Mouse (Mus musculus) retina, postnatal 7 days (tissue): ENCODE measurements at regions not wholly inside any gene's neighbourhood (a gene's known extent, or its start where the extent isn't known, plus 50 kb on each side); places are given as distances from the start of the nearest gene placed in this dataset.

Experiments used
- DNase-seq: peaks from one replicate; pipeline ENCODE4 v3.0.0-alpha.2; 2012; ENCODE audit warnings: low read depth, low spot score

DNA sequence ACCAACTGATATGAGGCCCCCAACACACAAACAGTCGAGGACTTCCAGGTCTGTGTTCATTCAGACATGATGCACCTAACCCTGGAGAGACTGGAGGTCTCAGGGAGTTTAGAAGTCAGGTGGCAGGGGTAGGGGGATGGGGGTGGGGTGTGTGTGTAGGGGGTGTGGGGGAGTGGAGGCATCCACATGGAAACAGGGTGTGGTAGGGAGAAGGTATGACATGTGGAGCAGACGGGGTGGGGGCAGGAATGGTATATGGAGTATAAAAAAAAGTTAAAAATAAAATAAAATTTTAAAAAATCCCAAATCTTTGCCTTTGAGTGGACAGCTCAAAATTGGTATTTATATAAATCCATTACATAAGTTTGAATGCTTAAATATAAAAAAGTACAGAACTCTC, 282.3 kb downstream of the Isl1 start:
- no peak for DNase-seq

DNA sequence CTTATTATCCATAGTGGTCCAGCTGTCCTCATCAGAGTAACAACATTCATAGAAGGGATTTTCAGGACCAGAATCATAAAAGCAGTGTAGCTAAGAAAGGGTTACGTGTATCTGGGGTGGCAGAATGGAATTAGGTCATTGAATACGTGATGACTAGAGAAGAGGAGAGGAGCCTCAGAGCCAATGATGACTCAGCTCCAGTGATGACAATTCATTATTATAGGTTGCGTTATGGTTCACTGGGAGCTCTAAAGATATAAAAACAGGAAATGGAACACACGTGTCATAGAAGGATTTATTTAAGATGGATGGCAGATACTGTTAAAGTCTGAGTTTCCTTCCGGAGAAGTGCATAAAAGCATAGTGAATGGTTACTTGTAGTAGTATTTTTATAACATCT, 291.6 kb downstream of the Isl1 start:
- no peak for DNase-seq

DNA sequence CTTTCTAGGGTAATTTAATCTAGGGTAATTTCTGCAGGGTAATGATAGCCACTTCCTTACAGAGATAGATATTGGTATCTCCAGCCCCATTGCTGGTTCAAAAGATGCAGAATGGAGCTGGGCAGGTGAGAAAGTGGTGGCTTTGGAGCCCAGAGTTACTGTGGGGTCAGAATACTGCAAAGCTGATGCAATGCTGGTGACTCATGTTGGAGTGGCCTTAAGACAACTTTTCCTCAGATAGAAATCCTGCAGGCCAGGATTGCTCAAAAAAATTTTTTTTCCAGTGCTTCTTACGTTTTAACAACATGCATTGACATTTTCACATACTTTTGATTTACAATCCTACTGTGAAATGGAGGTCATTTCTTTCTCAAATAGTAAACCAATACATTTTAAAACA, 305.8 kb downstream of the Isl1 start:
- DNase-seq = no peak

DNA sequence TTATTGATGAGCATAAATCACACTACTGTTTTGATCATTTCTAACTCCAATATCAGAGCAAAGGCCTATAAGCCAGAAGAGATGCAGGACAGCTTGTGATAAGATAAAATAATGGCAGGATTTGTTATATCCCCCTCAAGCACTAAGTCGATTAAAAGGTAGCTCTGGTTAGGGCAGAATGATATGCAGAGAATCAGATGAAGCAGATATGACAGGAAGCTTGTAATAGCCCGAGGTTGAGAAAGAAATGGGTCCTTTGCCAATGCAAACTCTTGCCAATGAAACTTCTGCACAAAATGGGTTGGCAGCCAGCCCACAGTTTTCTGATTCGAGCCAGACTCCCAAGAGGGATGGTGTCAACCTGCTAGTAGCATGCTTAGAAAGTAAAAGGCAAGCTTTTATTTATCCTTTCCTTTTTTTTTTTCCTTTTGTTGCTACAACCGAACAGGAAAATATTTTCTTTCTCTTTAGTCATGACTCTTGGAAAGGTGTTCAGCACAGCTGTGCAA, 307.0 kb downstream of the Isl1 start:
- no peak for DNase-seq

DNA sequence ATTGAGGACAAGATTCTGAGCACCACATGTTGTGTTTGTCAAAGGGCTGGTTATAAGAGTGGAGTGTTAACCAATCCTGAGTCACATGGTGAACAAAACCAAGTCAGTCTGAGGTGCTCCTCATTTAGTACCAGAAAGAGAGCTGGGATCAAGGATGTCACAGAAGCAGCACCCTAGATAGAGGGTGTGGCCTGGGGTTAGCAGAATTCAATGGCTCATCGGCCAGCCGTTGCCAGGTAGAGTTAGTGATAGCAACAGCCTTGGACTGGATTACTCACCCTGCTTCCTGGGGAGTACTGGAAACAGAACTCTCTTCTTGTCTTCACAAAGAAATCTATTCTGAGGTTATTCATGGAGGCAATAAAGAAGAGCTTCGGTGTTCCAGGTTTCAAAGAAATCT, 318.9 kb downstream of the Isl1 start:
- no peak for DNase-seq

DNA sequence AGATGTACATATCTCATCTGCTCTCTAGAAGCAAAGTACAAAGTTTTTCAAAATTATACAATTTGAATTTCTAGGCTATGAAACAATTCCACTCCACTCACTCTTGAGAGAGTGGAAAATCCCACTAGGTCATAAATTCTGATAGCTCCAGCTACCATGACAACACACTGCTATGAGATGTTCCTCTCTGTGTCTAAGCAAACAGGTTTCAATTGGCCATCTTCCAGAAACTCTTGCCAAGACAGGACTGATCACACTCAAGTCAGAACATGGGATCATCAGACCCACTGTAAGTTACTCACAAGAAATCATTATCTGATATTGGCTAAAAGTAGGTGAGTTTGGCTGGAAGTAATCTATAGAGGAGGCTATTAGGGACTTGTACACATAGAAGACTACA, 320.4 kb downstream of the Isl1 start:
- DNase-seq = no peak

DNA sequence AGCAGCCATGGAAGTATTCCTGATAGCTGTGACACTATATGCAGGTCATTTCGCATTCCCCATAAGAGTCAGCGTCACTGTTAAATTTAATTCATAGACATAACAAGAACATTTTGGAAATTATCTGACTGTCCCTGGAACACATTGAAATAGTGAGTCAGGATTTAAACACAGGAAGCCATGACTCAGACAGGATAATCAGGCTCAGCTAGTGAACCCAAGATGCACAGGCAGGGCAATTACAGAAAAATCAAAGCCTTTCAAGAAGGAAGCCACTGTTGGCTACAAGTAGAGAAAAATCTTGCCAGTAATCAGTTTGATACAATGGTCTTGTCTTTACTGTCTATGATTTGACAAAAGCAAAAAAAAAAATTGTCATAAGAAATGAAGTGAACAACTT, 323.2 kb downstream of the Isl1 start:
- no peak for DNase-seq

DNA sequence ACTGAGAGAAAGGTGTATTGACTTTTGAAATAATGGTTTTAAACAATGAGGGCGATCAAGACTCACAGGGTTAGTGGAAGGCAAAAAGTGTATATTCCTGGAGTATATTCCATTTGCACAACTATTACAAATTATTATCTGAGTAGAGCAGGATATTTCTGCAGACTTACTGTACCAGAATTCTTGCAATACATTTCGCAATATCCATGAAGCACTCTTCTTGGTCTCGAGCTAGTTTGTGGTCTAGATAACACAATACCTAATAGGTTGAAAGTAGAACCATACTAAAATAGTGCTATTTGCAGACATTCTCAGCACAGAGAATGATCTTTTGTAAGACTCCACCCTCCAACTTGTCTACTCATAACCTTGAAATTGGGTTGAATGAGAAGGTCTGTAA, 323.8 kb downstream of the Isl1 start:
- DNase-seq = no peak

DNA sequence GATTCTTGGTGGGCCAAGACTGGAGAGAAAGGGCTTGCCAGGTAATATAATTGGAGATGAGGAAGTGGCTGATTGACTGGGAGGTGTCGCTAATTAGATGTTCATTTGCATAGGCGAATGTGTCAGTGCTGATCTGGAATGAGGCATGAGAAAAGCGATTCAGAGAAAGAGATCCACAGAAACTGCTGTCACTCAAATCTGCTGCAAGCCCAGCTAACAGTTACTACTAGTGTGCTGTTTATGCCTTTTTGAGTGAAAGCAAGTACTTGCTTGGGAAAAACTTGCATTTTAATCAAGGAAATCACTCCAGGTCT, 331.6 kb downstream of the Isl1 start:
- no peak for DNase-seq

DNA sequence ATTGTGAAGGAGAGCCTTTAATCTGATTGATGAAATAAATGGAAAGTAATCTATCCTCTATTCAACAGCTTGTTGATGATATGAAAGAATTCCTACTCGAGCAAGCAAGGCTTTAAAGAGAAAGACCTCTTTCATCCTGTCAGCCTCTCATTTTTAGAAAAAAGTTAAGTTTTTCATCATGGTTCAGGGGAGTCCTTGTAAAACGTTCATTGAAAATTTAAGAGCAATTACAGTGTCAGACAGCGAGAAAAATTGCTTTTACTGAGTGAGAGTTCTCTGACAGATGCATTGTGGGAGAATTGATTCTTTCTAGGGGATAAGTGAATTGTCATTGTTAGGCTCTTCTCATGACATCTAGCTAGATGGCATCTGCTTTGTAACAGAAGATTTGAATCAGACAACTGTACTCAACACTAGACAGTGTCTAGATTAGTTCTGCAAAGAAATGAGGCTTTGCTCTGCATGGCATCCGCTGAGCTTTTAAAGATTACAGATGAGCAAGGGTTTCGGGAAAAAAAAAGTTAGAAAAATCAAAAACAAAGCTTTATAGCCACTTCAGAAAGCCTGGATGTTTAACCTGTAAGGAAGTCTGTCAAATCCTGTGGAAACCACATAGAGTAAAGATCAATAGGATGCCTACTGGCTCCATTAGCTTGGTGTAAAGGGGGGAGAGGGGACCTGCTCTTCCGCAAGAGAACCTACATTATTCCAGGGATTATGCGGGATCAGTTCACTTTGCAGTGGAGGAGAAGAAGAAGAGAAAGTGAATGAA, 332.2 kb downstream of the Isl1 start:
- DNase-seq = no peak
